Mouse (Mus musculus): ENCODE data around the gene Lin28a. TPM values are rescaled to one million over a fixed set of nuclear protein-coding genes. Genes with fewer than 3 reads are reported as not detected.
A peak's percentile ranks its signal among the peaks of the same experiment; 100 is the strongest.

The Lin28a gene
- polyA plus RNA-seq, 1 experiment from 2014 or later: 1.4 TPM

- peaks cover 14% of the 10 kb centered on the region for H3K4me1 ChIP-seq (ENCODE audit: control insufficient read depth, insufficient read depth, low read length)
- H3K27me3 ChIP-seq (ENCODE audit: control insufficient read depth, insufficient read depth, low read length): no peaks in the 10 kb centered on the region
- H3K27ac ChIP-seq (replicated peaks; ENCODE audit: low read depth, low read length): no peak overlapping the region
- peak overlapping the region; percentile 58 for H3K4me3 ChIP-seq (ENCODE audit: low read depth, low read length)
- DNase-seq (ENCODE audit: low spot score): no peak
- H3K9ac ChIP-seq (ENCODE audit: low read length): peak overlapping the region; percentile 49
- 52% methylated on average over 12 of the region's 12 CpGs for WGBS
- ATAC-seq (ENCODE audit: insufficient number of reproducible peaks, low FRiP score, low TSS enrichment, low read depth): no peak
- H3K36me3 ChIP-seq (ENCODE audit: control insufficient read depth, insufficient read depth, low read length): peaks cover 16% of the 10 kb centered on the region; the same call in 1 of the 2 replicates
- H3K9me3 ChIP-seq (ENCODE audit: control insufficient read depth, low read length): no peaks in the 10 kb centered on the region
- H3K4me2 ChIP-seq (ENCODE audit: low read depth, severe bottlenecking): peak overlapping the region; percentile 89
These were observed 52.2 kb downstream of the Lin28a start for GRCm38 (mm10) chr4:133966271-133966940.

GRCm38 (mm10) chr4:133962566-133962965 is 56.1 kb downstream of the Lin28a start:
- no peak for DNase-seq (ENCODE audit: low spot score)

GRCm38 (mm10) chr4:133958884-133959283 is 59.8 kb downstream of the Lin28a start:
- Histone ChIP-seq H3K27me3 (ENCODE audit: control insufficient read depth, insufficient read depth, low read length) (no peaks in the 10 kb centered on the region), H3K4me3 (ENCODE audit: low read depth, low read length) (no peak overlapping the region), H3K9me3 (ENCODE audit: control insufficient read depth, low read length) (no peaks in the 10 kb centered on the region), H3K9ac (ENCODE audit: low read length) (no peak overlapping the region), H3K36me3 (ENCODE audit: control insufficient read depth, insufficient read depth, low read length) (peaks cover 4% of the 10 kb centered on the region; the same call in 1 of the 2 replicates), H3K4me2 (ENCODE audit: low read depth, severe bottlenecking) (no peak overlapping the region), H3K4me1 (ENCODE audit: control insufficient read depth, insufficient read depth, low read length) (no peaks in the 10 kb centered on the region), H3K27ac (replicated peaks; ENCODE audit: low read depth, low read length) (no peak overlapping the region)
- ATAC-seq (ENCODE audit: insufficient number of reproducible peaks, low FRiP score, low TSS enrichment, low read depth) (no peak), DNase-seq (ENCODE audit: low spot score) (no peak)
- 83% methylated on average over 1 of the region's 1 CpGs for WGBS

More at GRCm38 (mm10) chr4:133962566-133962965, 56.1 kb downstream of the Lin28a start:
- H3K27ac ChIP-seq (replicated peaks; ENCODE audit: low read depth, low read length): no peak overlapping the region
- H3K4me1 ChIP-seq (ENCODE audit: control insufficient read depth, insufficient read depth, low read length): peaks cover 4% of the 10 kb centered on the region
- 87% methylated on average over 7 of the region's 7 CpGs for WGBS
- no peak overlapping the region for H3K9ac ChIP-seq (ENCODE audit: low read length)
- no peak overlapping the region for H3K4me3 ChIP-seq (ENCODE audit: low read depth, low read length)
- ATAC-seq (ENCODE audit: insufficient number of reproducible peaks, low FRiP score, low TSS enrichment, low read depth): no peak
- no peak overlapping the region for H3K4me2 ChIP-seq (ENCODE audit: low read depth, severe bottlenecking)
- no peaks in the 10 kb centered on the region for H3K9me3 ChIP-seq (ENCODE audit: control insufficient read depth, low read length)
- no peaks in the 10 kb centered on the region for H3K27me3 ChIP-seq (ENCODE audit: control insufficient read depth, insufficient read depth, low read length)
- peaks cover 16% of the 10 kb centered on the region; the same call in 1 of the 2 replicates for H3K36me3 ChIP-seq (ENCODE audit: control insufficient read depth, insufficient read depth, low read length)

GRCm38 (mm10) chr4:133956358-133956757 is 62.3 kb downstream of the Lin28a start:
- Histone ChIP-seq H3K27ac (replicated peaks; ENCODE audit: low read depth, low read length) (no peak overlapping the region), H3K9ac (ENCODE audit: low read length) (no peak overlapping the region), H3K4me2 (ENCODE audit: low read depth, severe bottlenecking) (no peak overlapping the region), H3K4me3 (ENCODE audit: low read depth, low read length) (no peak overlapping the region), H3K4me1 (ENCODE audit: control insufficient read depth, insufficient read depth, low read length) (no peaks in the 10 kb centered on the region), H3K27me3 (ENCODE audit: control insufficient read depth, insufficient read depth, low read length) (no peaks in the 10 kb centered on the region), H3K36me3 (ENCODE audit: control insufficient read depth, insufficient read depth, low read length) (no peaks in the 10 kb centered on the region), H3K9me3 (ENCODE audit: control insufficient read depth, low read length) (no peaks in the 10 kb centered on the region)
- ATAC-seq (ENCODE audit: insufficient number of reproducible peaks, low FRiP score, low TSS enrichment, low read depth) (no peak), DNase-seq (ENCODE audit: low spot score) (no peak)
- WGBS: 83% methylated on average over 4 of the region's 4 CpGs

Other genes with a start within 250 kb of the Lin28a start
- 47.6 and 48.9 TPM in 2 replicates for gene Rps6ka1, start 131.0 kb downstream of the Lin28a start, polyA plus RNA-seq (2014; fragmentation: Nextera tagmentation; extraction: Ambion mirVana)
- gene Hmgn2, start 50.2 kb downstream of the Lin28a start, polyA plus RNA-seq (2014; fragmentation: Nextera tagmentation; extraction: Ambion mirVana): 3,322 and 3,460 TPM in 2 replicates
- 41.9 and 43.4 TPM in 2 replicates for gene Dhdds, start 17.9 kb downstream of the Lin28a start, polyA plus RNA-seq (2014; fragmentation: Nextera tagmentation; extraction: Ambion mirVana)
- not detected in 2 replicates for gene Zfp683, start 35.0 kb upstream of the Lin28a start, polyA plus RNA-seq (2014; fragmentation: Nextera tagmentation; extraction: Ambion mirVana)
- 3.7 and 4.4 TPM in 2 replicates for gene Crybg2, start 42.0 kb upstream of the Lin28a start, polyA plus RNA-seq (2014; fragmentation: Nextera tagmentation; extraction: Ambion mirVana)
- 5.1 and 6.2 TPM in 2 replicates for gene Cd52, start 76.2 kb upstream of the Lin28a start, polyA plus RNA-seq (2014; fragmentation: Nextera tagmentation; extraction: Ambion mirVana)
- 5.7 and 6.0 TPM in 2 replicates for gene Ubxn11, start 83.7 kb upstream of the Lin28a start, polyA plus RNA-seq (2014; fragmentation: Nextera tagmentation; extraction: Ambion mirVana)
- 314 and 345 TPM in 2 replicates for gene Sh3bgrl3, start 109.9 kb upstream of the Lin28a start, polyA plus RNA-seq (2014; fragmentation: Nextera tagmentation; extraction: Ambion mirVana)
- gene Cep85, start 168.3 kb upstream of the Lin28a start, polyA plus RNA-seq (2014; fragmentation: Nextera tagmentation; extraction: Ambion mirVana): 26.6 and 33.8 TPM in 2 replicates
- not detected in 2 replicates for gene Gm7534, start 184.2 kb upstream of the Lin28a start, polyA plus RNA-seq (2014; fragmentation: Nextera tagmentation; extraction: Ambion mirVana)
- gene Catsper4, start 208.5 kb upstream of the Lin28a start, polyA plus RNA-seq (2014; fragmentation: Nextera tagmentation; extraction: Ambion mirVana): not detected in 2 replicates
- 0.81 and 1.5 TPM in 2 replicates for gene Cnksr1, start 219.6 kb upstream of the Lin28a start, polyA plus RNA-seq (2014; fragmentation: Nextera tagmentation; extraction: Ambion mirVana)
- gene E130218I03Rik, start 224.8 kb upstream of the Lin28a start, polyA plus RNA-seq (2014; fragmentation: Nextera tagmentation; extraction: Ambion mirVana): 0.35 and 0.43 TPM in 2 replicates
- 16.2 and 17.1 TPM in 2 replicates for gene Zfp593, start 226.8 kb upstream of the Lin28a start, polyA plus RNA-seq (2014; fragmentation: Nextera tagmentation; extraction: Ambion mirVana)
- not detected in 2 replicates for gene Gm30191, start 228.1 kb upstream of the Lin28a start, polyA plus RNA-seq (2014; fragmentation: Nextera tagmentation; extraction: Ambion mirVana)
- 5.5 and 7.1 TPM in 2 replicates for gene Grrp1, start 235.3 kb upstream of the Lin28a start, polyA plus RNA-seq (2014; fragmentation: Nextera tagmentation; extraction: Ambion mirVana)